Mouse (Mus musculus): Measurements from ENCODE around the gene Scnn1a. TPM values are rescaled to one million over a fixed set of nuclear protein-coding genes. Genes with fewer than 3 reads are reported as not detected.

The Scnn1a gene
- polyA plus RNA-seq, 1 experiment, result 11.9 TPM

DNA sequence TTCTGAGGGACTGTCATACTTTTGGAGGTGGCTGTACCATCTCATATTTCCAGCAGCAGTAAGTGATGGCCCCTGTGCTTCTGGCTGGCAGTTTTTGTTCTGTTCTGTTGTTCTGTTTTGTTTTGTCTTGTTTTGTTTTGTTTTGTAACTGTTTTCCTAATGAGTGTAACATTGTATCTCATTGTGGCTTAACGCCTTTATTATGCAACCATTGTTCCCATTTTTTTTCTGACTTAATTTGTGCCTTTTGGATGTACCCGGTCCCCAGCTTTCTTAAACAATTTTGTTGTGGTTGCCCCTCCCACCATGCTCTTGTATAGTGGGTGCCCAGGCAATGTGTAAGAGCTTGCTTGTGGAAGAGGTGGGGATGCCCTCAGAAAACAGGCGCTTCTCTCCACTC is 21.7 kb downstream of the Scnn1a start:
- Histone ChIP-seq H3K27me3 (ENCODE audit: control insufficient read depth, insufficient read depth, low read length) (no peaks in the 10 kb centered on the region), H3K4me1 (ENCODE audit: control insufficient read depth, insufficient read depth, insufficient read length, low read length) (peaks cover 41% of the 10 kb centered on the region), H3K36me3 (ENCODE audit: control insufficient read depth, insufficient read depth, low read length) (no peaks in the 10 kb centered on the region), H3K4me3 (ENCODE audit: low read depth, low read length) (no peak overlapping the region), H3K27ac (ENCODE audit: insufficient read depth, low read depth, low read length) (no peak overlapping the region)
- 41% methylated on average over 3 of the region's 3 CpGs for WGBS
- TF ChIP-seq CTCF (IDR thresholded peaks at IDR 0.05; ENCODE audit: extremely low read depth, insufficient read length, insufficient replicate concordance, low read depth, low read length) (no peak), POLR2A (IDR thresholded peaks at IDR 0.05; ENCODE audit: low read depth, low read length) (no peak)

DNA sequence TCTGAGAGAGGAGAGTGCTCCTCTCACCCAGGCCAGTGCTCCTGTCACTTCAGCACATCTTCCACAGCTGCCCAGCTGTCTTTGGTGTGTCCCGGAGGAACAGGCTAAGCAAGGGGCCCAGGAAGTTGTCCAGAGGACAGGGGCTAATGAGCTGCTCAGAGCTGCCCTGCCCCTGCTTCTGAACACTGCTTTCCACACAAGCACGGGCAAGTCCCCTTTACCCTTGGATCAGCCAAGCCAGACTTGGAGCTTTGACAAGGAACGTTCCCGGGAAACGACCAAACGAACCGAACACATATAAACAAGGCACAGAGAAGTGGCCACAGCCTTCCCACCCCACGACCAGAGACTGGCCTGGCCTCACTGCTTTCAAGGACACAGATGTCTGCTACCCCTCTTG is 23.6 kb downstream of the Scnn1a start:
- no peak for TF ChIP-seq CTCF (IDR thresholded peaks at IDR 0.05; ENCODE audit: extremely low read depth, insufficient read length, insufficient replicate concordance, low read depth, low read length)
- TF ChIP-seq POLR2A (IDR thresholded peaks at IDR 0.05; ENCODE audit: low read depth, low read length), result no peak; the same call in 1 of the 2 replicates
- Histone ChIP-seq H3K27ac (ENCODE audit: insufficient read depth, low read depth, low read length) (0 out of 2 replicates have a peak overlapping the region, but pooled peaks have one; percentile 9), H3K4me1 (ENCODE audit: control insufficient read depth, insufficient read depth, insufficient read length, low read length) (peaks cover 45% of the 10 kb centered on the region), H3K27me3 (ENCODE audit: control insufficient read depth, insufficient read depth, low read length) (no peaks in the 10 kb centered on the region), H3K36me3 (ENCODE audit: control insufficient read depth, insufficient read depth, low read length) (no peaks in the 10 kb centered on the region), H3K4me3 (ENCODE audit: low read depth, low read length) (no peak overlapping the region)
- 23% methylated on average over 8 of the region's 8 CpGs for WGBS

DNA sequence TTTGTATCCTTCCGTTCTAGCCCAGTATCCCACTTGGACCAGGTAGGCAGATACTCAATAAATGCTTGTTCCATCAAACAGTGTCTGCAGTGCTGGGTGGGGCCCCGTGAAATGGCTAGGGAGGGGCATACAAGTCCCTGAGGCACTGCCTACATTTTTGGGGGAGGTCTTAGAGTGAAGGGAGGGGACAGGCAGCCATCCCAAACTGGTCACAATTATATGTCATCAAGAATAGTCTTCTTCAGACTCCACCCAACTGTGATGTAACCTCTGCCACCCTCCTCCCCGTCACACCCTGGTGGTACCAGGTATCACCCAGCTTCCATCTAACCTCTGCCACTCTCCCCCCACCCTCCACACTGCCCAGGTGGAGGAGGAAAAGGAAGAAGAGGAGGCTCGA is 24.4 kb downstream of the Scnn1a start:
- TF ChIP-seq CTCF (IDR thresholded peaks at IDR 0.05; ENCODE audit: extremely low read depth, insufficient read length, insufficient replicate concordance, low read depth, low read length) (no peak), POLR2A (IDR thresholded peaks at IDR 0.05; ENCODE audit: low read depth, low read length) (no peak)
- Histone ChIP-seq H3K36me3 (ENCODE audit: control insufficient read depth, insufficient read depth, low read length) (no peaks in the 10 kb centered on the region), H3K4me1 (ENCODE audit: control insufficient read depth, insufficient read depth, insufficient read length, low read length) (peaks cover 42% of the 10 kb centered on the region), H3K27ac (ENCODE audit: insufficient read depth, low read depth, low read length) (peak overlapping the region; percentile 79), H3K4me3 (ENCODE audit: low read depth, low read length) (no peak overlapping the region), H3K27me3 (ENCODE audit: control insufficient read depth, insufficient read depth, low read length) (no peaks in the 10 kb centered on the region)
- 33% methylated on average over 4 of the region's 4 CpGs for WGBS

DNA sequence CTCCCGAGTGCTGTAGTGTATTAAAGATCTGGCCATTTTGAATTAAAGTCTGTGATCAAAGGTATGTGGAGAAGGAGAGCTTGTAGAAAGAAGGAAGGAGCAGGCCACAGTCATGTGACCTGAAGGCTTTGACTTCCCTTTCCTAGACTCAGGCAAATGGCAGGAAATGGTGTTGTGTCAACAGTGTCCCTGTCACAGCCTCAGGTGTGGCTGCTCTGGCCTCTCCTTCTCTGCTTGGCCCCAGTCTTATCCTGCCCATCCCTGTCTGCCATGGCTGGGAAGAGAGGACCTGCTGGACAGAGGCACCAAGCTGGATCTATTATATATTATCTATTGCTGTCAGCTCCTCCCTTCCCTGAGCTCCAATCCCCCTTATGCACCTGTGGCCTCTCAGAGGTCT is 25.2 kb downstream of the Scnn1a start:
- Histone ChIP-seq H3K4me1 (ENCODE audit: control insufficient read depth, insufficient read depth, insufficient read length, low read length) (peaks cover 40% of the 10 kb centered on the region), H3K27me3 (ENCODE audit: control insufficient read depth, insufficient read depth, low read length) (no peaks in the 10 kb centered on the region), H3K27ac (ENCODE audit: insufficient read depth, low read depth, low read length) (peak overlapping the region; percentile 79), H3K36me3 (ENCODE audit: control insufficient read depth, insufficient read depth, low read length) (no peaks in the 10 kb centered on the region), H3K4me3 (ENCODE audit: low read depth, low read length) (no peak overlapping the region)
- WGBS, result 31% methylated on average over 1 of the region's 1 CpGs
- no peak for TF ChIP-seq CTCF (IDR thresholded peaks at IDR 0.05; ENCODE audit: extremely low read depth, insufficient read length, insufficient replicate concordance, low read depth, low read length)

DNA sequence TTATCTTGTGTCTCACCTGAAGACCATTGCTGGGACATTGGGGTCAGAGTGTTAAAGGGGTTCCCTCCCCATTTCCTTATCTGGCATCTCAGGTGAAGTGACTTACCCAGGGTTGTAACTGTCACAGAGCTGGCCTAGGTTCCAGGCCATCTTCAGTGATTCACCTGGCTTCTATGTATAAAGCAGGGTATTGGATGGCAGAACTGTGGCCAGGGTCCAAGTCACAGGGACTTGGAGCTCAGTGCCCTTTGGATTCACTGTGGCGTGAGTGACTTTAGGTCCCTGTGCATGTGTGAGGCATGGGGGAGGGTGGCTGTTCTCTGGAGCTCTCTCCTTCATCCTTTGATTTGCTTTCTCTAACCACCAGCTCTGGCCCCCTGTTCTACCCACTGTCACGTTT is 25.6 kb downstream of the Scnn1a start:
- no peaks in the 10 kb centered on the region for H3K36me3 ChIP-seq (ENCODE audit: control insufficient read depth, insufficient read depth, low read length)
- no peak overlapping the region for H3K4me3 ChIP-seq (ENCODE audit: low read depth, low read length)
- H3K4me1 ChIP-seq (ENCODE audit: control insufficient read depth, insufficient read depth, insufficient read length, low read length), result peaks cover 40% of the 10 kb centered on the region
- 45% methylated on average over 2 of the region's 2 CpGs for WGBS
- no peaks in the 10 kb centered on the region for H3K27me3 ChIP-seq (ENCODE audit: control insufficient read depth, insufficient read depth, low read length)
- TF ChIP-seq POLR2A (IDR thresholded peaks at IDR 0.05; ENCODE audit: low read depth, low read length), result no peak
- TF ChIP-seq CTCF (IDR thresholded peaks at IDR 0.05; ENCODE audit: extremely low read depth, insufficient read length, insufficient replicate concordance, low read depth, low read length), result no peak
- peak overlapping the region; percentile 79 for H3K27ac ChIP-seq (ENCODE audit: insufficient read depth, low read depth, low read length)

DNA sequence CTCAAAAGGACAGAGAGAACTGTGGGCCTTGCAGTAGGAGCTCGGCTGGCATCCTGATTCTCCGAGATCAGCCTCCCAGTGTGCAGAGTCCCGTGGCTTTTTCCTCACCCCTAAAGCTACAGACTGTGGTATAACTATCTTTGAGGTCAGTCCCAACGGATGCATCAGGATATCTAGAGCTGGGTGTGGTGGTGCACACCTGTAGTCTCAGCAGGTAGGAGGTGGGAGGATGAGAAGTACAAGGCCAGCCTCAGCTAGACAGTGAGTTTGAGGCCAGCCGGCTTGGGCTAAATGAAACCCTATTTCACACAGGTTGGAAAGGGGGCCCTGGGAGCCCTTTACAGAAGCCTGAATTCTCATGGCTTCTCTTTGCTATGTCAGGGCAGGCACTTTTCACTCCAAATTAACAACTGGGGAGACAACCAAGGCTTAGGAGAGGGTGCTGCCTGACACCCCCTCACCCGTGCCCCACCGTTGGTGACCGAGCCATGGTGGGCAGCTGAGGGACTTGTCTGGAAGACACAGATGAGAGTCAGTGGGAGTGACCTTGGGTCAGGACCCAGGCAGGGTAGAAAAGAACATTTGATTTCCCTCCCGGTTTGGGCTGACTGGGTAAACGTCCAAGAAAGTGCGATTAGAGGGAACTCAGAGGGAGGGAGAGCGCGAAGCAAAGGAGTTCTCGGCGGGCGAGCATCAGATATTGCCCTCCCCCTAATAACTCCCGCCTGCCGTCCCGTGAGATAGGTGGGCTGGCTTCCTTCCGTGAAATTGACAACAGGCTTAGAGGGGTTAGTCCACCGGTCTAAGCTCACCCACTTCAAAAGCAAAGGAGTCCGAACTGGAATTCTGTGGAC is 28.5 kb downstream of the Scnn1a start, which contains the start of gene Tnfrsf1a:
Gene Tnfrsf1a (plus strand): TSS at position 642 of the 854 bp plus-strand sequence.
- H3K36me3 ChIP-seq (ENCODE audit: control insufficient read depth, insufficient read depth, low read length), result peaks cover 7% of the 10 kb centered on the region
- H3K27ac ChIP-seq (ENCODE audit: insufficient read depth, low read depth, low read length), result peak within 1 kb of the TSS; percentile 93
- TF ChIP-seq POLR2A (IDR thresholded peaks at IDR 0.05; ENCODE audit: low read depth, low read length) (no peak), CTCF (IDR thresholded peaks at IDR 0.05; ENCODE audit: extremely low read depth, insufficient read length, insufficient replicate concordance, low read depth, low read length) (no peak)
- H3K4me3 ChIP-seq (ENCODE audit: low read depth, low read length), result peak within 1 kb of the TSS; percentile 92
- no peaks in the 10 kb centered on the region for H3K27me3 ChIP-seq (ENCODE audit: control insufficient read depth, insufficient read depth, low read length)
- 13% methylated on average over 22 of the region's 22 CpGs for WGBS
- H3K4me1 ChIP-seq (ENCODE audit: control insufficient read depth, insufficient read depth, insufficient read length, low read length), result peaks cover 43% of the 10 kb centered on the region

DNA sequence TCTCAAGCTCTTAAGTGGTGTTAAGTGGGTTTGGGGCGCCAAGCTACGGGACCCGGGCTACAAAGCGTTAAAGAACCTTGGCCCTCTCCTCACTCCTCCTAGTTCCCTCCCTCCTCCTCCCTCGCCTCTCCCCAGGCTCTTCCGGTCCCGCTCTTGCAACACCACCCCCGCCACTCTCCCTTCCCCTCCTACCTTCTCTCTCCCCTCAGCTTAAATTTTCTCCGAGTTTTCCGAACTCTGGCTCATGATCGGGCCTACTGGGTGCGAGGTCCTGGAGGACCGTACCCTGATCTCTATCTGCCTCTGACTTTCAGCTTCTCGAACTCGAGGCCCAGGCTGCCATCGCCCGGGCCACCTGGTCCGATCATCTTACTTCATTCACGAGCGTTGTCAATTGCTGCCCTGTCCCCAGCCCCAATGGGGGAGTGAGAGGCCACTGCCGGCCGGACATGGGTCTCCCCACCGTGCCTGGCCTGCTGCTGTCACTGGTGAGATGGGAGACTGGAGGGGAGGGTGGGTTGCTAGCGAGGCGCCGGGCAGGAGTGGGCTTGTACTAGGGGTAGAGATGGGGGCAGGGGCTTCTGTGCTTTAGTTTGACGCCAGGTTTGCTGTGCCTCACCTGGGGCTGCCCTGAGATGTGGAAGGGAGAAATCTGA is 29.2 kb downstream of the Scnn1a start:
- H3K27ac ChIP-seq (ENCODE audit: insufficient read depth, low read depth, low read length), result peak overlapping the region; percentile 93
- under 1% methylated on average over 27 of the region's 27 CpGs for WGBS
- H3K36me3 ChIP-seq (ENCODE audit: control insufficient read depth, insufficient read depth, low read length), result peaks cover 7% of the 10 kb centered on the region
- no peaks in the 10 kb centered on the region for H3K27me3 ChIP-seq (ENCODE audit: control insufficient read depth, insufficient read depth, low read length)
- H3K4me1 ChIP-seq (ENCODE audit: control insufficient read depth, insufficient read depth, insufficient read length, low read length), result peaks cover 44% of the 10 kb centered on the region
- TF ChIP-seq CTCF (IDR thresholded peaks at IDR 0.05; ENCODE audit: extremely low read depth, insufficient read length, insufficient replicate concordance, low read depth, low read length) (no peak), POLR2A (IDR thresholded peaks at IDR 0.05; ENCODE audit: low read depth, low read length) (peak; percentile 65; the same call in 1 of the 2 replicates)
- peak overlapping the region; percentile 92 for H3K4me3 ChIP-seq (ENCODE audit: low read depth, low read length)

All from small intestine, adult 2 months (tissue).